Mouse (Mus musculus) cerebellum, postnatal 4 days (tissue): ENCODE measurements at regions not wholly inside any gene's neighbourhood (a gene's known extent, or its start where the extent isn't known, plus 50 kb on each side); places are given as distances from the start of the nearest gene placed in this dataset.
"Not testable (repeated sequence)": the region's sequence is repeated elsewhere in the genome, so short reads cannot be mapped to it uniquely, and the experiment has no call there.

Experiments used
- DNase-seq, 2 experiments: peaks; one replicate each; pipeline ENCODE4 v3.0.0; 2022; ENCODE audit warnings: low spot score in 2 of 2, mixed read lengths in 1 of 2

DNA sequence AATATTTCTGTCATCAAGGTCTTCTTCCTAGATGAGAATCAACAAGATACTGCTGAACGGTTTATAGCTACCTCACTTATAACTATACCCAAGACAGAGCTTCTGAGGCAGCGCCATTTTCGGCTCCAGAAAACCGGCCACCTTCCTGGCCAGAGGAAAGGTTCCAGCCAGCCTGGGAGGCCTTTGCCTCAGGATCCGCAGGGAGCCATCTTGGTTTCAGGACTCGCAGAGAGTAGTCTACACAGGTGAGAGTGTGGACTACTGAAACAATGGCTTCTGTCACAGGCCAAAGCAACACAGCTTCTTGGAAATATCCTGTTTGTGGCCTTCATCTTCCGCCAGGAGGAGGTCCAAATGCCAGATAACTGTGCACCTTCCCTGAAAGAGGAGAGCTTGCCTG, 447.5 kb downstream of the Kcnt2 start:
- DNase-seq, result no peak

DNA sequence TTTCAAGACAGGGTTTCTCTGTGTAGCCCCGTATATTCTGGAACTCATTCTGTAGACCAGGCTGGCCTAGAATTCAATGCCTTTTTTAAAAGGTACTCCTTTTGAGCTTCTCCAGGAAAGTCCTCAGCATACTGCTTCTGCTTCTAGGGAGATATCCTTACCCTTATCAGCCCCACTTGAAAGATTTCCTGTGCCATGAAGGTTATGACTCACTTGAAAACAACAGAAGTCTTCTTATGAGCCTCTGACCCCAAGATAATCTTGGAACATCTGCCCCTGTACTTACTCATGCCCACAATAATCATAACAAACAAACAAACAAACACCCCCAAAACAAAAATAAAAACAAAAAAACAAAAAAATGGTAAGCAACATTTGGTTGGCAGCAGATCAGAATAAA, 484.2 kb downstream of the Kcnt2 start:
- DNase-seq, result no peak

DNA sequence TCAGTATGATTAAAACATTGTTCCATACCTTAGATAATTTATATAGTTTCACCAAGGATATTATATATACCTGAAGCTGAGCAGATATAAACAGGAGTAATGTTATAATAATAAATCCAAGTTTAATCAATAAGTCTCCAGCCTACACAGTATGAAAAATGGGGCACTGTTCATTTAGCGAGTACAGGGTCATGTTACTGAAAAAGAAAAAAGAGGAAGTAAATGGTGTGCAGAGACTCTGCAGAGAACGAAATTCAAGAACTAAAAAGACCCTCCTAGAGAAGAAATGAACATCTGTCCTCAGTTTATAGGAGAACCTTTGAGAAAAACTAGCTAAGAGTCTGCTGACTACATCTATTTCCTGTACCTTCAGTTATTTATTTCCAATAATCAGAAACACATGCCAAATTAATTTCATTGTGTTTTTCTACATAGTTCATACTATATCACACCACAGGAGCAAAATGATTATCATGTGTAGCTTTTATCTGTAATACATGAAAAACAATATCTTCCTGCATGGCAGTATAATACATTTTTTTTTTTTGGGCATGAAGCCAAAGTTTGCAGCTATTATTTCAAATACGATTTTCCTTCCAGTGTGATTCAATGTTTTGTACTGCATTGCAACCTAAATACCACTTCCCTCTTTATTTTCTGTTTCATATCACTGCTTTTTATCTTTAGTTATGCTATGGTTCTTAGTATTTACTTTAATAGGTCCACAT, 493.2 kb downstream of the Kcnt2 start:
- no peak for DNase-seq

DNA sequence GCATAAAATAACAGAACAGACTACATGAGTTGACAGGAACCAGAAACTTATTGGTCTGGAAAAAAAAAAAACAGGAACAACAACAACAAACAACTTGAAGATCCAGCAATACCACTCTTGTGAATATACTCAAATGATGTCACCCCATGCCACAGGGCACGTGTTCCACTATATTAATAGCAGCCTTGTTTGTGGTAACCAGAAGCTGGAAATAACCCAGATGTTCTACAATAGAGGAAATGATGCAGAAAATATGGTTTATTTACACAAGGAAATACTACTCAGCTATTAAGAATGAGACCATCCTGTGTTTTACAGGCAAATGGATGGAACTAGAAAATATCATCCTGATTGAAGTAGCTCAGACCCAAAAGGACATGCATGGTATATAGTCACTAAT, 494.1 kb downstream of the Kcnt2 start:
- no peak for DNase-seq

DNA sequence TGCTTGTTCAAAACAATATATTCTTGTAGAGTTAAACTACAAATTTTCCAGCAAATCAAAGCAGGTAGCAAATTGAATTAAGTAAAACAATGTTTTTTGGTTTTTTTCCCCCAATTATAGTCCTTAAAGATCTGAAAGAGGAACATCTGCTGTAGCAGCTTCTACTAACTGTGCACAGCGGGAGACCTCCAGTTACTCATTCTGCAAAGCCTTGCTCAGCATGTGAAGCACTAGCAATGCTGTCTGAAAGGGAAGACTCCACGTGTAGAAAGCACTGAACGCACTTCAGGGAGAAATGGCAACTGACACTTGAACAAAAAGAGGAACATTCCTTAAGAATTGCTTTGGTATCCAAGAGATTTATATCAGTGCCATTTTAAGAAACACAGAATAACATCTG, 502.1 kb downstream of the Kcnt2 start:
- peak in 1 of 2 experiments; percentile 7 for DNase-seq

DNA sequence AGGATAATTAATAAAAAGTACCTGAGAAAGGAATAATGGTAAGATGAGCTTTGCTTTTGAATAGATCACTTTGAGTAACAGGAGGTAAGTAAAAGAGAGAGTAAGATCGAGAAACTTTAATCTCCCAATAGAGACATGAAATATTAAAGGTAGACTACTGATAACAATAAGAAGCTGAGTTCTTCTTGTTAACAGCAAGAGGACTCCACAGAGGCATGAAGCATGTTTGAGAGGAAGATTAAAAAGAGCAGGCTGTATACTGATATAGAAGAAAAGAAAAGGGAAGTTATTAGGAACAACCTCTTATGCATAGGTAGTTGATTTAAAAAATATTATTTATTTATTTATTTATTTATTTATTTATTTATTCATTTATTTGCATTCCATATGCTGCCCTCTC, 519.9 kb downstream of the Kcnt2 start:
- DNase-seq, result no peak

DNA sequence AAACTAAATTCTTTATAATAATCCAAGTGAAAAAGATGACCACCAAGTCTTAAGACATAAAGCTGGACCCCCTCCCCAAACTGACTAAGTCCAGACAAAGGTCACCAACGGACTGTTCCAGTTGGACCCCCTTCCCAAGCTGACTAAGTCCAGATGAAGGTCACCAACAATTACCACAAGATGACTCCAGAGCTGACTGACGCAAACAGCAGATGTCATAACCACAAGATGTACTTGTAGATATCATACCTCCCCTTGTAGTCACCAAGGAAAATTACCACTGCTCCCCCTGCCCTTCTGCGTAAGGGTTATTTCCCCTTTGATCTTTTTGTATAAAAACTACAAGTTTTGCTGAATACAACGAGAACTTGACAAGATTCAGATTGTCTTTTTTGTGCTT, 527.8 kb downstream of the Kcnt2 start:
- DNase-seq, result not testable (repeated sequence)

DNA sequence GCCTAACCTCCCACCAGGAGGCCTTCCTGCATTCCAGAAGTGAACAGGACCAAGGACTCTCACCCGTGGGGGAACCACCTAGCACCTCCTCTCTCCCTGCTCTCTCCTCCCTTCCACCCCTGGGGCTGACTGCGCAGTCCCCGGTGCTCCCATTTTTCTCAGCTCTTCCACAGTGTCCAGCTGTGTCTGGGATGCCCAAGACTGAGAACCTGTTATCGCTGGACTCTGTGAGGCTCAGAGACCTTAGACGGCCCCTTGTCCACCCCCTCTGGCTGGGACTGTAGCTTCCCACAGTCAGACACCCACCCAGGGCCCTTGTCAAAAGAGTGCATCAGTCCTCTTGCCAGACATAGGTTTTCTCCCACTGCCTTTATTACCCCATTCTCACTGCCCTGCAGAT, 564.2 kb downstream of the Kcnt2 start:
- no peak for DNase-seq

DNA sequence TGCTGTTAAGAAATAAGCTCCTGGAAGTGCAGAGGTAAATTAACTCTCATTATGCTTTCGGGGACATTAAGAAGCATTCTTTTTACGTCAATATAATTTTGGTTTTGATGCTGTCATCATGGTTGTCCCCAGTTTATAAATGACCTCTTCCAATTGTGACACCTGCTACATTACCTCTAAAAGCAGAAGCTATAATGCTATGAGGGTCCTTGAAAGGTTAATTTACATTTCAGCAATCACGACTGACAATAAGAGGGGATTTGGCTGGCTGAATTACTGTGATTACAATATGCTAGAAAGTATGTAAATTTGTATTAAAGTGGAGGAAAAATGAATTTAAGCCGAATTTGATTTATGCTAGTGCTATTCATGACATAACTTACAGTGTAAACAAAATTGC, 592.8 kb downstream of the Kcnt2 start:
- no peak for DNase-seq

DNA sequence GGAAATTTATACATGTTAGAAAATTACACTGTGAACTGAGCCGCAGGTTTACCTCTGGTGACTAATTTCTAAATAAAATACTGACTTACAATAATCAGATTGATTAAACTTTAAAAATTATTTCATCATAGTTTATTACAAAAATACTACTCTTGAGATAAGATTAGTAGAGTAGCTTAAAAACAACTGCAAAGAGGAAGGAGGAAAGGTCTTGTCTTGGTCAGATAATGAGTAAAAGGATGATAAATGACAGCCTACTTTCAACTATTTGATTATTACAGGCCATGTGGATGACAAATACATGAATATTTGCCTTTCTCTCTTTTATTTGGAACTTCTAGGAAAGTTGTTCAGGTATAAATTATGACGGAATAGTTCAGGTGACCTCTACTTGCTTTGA, 594.6 kb downstream of the Kcnt2 start:
- DNase-seq, result no peak

DNA sequence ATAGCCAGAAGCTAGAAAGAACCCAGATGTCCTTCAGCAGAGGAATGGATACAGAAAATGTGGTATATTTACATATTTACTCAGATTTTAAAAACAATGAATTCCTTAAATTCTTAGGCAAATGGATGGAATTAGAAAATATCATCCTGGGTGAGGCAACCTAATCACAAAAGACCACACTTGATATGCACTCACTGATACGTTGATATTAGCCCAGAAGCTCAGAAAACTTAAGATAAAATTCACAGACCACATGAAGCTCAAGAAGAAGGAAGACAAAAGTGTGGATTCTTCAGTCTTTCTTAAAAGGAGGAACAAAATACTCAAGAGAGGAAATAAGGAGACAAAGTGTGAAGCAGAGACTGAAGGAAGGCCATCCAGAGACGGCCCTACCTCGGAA, 602.1 kb downstream of the Kcnt2 start:
- not testable (repeated sequence) for DNase-seq

DNA sequence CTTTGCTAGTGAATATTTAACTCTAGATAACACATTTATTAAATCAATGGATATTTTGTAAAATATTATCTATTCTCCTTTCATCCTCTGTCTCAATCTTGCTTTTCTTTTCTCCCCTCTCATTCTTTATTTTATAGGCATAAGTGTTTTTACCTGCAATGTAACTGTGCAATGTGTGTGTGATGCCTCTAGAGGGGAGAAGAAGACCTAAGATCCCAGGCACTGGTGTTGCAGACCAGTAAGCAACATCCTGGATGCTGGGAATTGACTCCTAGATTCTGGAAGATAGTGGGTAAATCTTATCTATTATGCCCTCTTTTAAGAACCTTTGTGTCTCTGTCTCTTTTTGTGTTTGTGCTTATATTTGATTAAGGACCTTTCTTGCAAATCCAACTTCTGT, 605.6 kb downstream of the Kcnt2 start:
- DNase-seq, result no peak
